Mouse (Mus musculus) hindbrain, embryonic 11.5 days (tissue): ENCODE data around the gene Sema6d. TPM values are rescaled to one million over a fixed set of nuclear protein-coding genes. Genes with fewer than 3 reads are reported as not detected.
A peak's percentile ranks its signal among the peaks of the same experiment; 100 is the strongest.

ENCODE experiments used
- ATAC-seq: fragments of 200-750 bp; cut with Nextera tagmentation; 2 replicates; pipeline ENCODE4 v1.8.0; 2017; ENCODE audit warnings: mild to moderate bottlenecking, moderate TSS enrichment, moderate library complexity; ENCODE audit not compliant: low FRiP score
- DNase-seq: peaks from one replicate; pipeline ENCODE4 v3.0.0-alpha.2; 2015; ENCODE audit warnings: low spot score
- H3K27ac ChIP-seq: fragments of 300-500 bp; sonication (generic); 2 replicates; pipeline ENCODE4 v1.5.1; 2014; ENCODE audit warnings: mild to moderate bottlenecking, low read depth, low read length
- H3K27me3 ChIP-seq: fragments of 300-500 bp; sonication (generic); 2 replicates; pipeline ENCODE4 v1.6.1; 2014; ENCODE audit warnings: mild to moderate bottlenecking, low read length, moderate library complexity, mixed read lengths; ENCODE audit not compliant: control insufficient read depth, insufficient read depth
- H3K36me3 ChIP-seq: fragments of 300-500 bp; sonication (generic); 2 replicates; pipeline ENCODE4 v1.6.1; 2014; ENCODE audit warnings: mild to moderate bottlenecking, low read length, moderate library complexity, mixed read lengths; ENCODE audit not compliant: control insufficient read depth, insufficient read depth
- H3K4me1 ChIP-seq: fragments of 300-500 bp; sonication (generic); replicated peaks from 2 replicates; pipeline ENCODE4 v1.6.1; 2014; ENCODE audit warnings: low read length, mixed read lengths; ENCODE audit not compliant: control insufficient read depth, insufficient read depth
- H3K4me2 ChIP-seq: fragments of 300-500 bp; sonication (generic); replicated peaks from 2 replicates; pipeline ENCODE4 v1.6.1; 2014; ENCODE audit warnings: mild to moderate bottlenecking, low read depth, low read length
- H3K4me3 ChIP-seq: fragments of 300-500 bp; sonication (generic); 2 replicates; pipeline ENCODE4 v1.5.1; 2014; ENCODE audit warnings: low read depth, low read length
- H3K9ac ChIP-seq: fragments of 300-500 bp; sonication (generic); 2 replicates; pipeline ENCODE4 v1.6.1; 2014; ENCODE audit warnings: low read depth, low read length
- H3K9me3 ChIP-seq: fragments of 300-500 bp; sonication (generic); 2 replicates; pipeline ENCODE4 v1.6.1; 2016; ENCODE audit warnings: low read length; ENCODE audit not compliant: control insufficient read depth
- WGBS: fragments of 180-500 bp; shearing (Covaris S2); extraction: QIAGEN DNeasy Blood & Tissue Kit; methylation state at CpG from one replicate; pipeline ENCODE4 v1.1.7; 2014; 5-methylcytosine and 5-hydroxymethylcytosine counted together
- polyA plus RNA-seq: library from polyadenylated mRNA; unstranded; fragments of >200 nt; fragmentation: Nextera tagmentation; extraction: Ambion mirVana; gene quantifications from 2 replicates; pipeline ENCODE4 v1.2.1, GENCODE M21; 2014

The Sema6d gene
- polyA plus RNA-seq, 1 experiment from 2014 or later = 26.2 TPM

- ATAC-seq = no peak
- Histone ChIP-seq H3K9ac (no peak overlapping the region), H3K4me1 (no peaks in the 10 kb centered on the region), H3K4me3 (no peak overlapping the region), H3K27me3 (no peaks in the 10 kb centered on the region), H3K27ac (no peak overlapping the region), H3K9me3 (no peaks in the 10 kb centered on the region), H3K4me2 (no peak overlapping the region), H3K36me3 (no peaks in the 10 kb centered on the region)
- DNase-seq = no peak
- 83% methylated on average over 5 of the region's 5 CpGs for WGBS
These were observed 104.3 kb downstream of the Sema6d start for GRCm38 (mm10) chr2:124194041-124194440.

DNA sequence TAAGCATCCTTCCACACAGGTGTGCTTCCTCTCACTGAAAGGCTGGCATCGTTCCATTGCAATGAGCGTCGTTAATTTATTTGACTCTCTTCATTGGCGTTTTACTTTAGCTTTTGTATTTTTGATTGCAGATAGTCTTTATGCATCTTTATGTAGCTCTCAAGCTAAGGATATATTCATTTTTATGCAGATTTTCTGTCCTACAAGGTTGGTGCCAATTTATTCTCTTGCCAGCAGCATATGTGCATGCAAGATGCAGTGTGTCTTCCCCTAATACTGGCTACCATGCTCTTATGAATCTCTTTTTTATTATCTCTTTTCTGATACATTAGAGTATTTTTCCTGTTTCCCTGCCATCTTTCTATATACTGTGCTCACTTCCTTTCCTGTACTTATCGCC, 111.7 kb downstream of the Sema6d start:
- DNase-seq (no peak), ATAC-seq (no peak)
- no peaks in the 10 kb centered on the region for H3K4me1 ChIP-seq
- no peak overlapping the region for H3K9ac ChIP-seq
- 88% methylated on average over 5 of the region's 5 CpGs for WGBS
- H3K4me2 ChIP-seq = no peak overlapping the region
- no peak overlapping the region for H3K4me3 ChIP-seq
- H3K36me3 ChIP-seq = no peaks in the 10 kb centered on the region
- no peaks in the 10 kb centered on the region for H3K27me3 ChIP-seq
- H3K27ac ChIP-seq = no peak overlapping the region
- no peaks in the 10 kb centered on the region for H3K9me3 ChIP-seq

DNA sequence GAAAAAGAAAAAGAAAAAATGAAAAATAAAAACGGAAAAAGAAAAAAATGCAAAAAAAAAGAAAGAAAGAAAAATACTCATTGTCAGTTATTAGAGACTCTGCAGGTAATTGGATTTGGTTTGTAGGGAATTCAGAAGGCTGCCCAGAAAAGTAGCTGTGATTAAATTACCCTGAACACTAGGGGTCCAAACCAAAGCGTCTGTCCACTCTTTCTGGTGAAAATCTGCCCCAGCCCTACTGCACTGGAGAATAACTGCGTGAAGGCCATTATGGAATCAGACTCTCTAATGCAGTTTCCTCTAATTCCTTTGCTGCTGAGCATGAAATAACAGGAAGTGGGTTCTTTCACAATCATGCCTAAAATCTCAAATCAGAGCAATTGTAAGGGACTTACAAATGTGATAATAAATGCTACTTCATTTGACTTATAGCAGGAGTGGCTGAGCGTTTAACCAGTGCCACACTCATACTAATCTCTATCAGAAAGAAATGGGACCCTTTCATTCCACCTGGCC, 112.8 kb downstream of the Sema6d start:
- ATAC-seq = no peak
- Histone ChIP-seq H3K27me3 (no peaks in the 10 kb centered on the region), H3K36me3 (no peaks in the 10 kb centered on the region), H3K9me3 (no peaks in the 10 kb centered on the region), H3K9ac (no peak overlapping the region), H3K4me1 (no peaks in the 10 kb centered on the region), H3K27ac (no peak overlapping the region), H3K4me3 (no peak overlapping the region), H3K4me2 (no peak overlapping the region)
- 60% methylated on average over 4 of the region's 4 CpGs for WGBS
- DNase-seq = no peak

GRCm38 (mm10) chr2:124205811-124206210, 116.0 kb downstream of the Sema6d start:
- ATAC-seq = no peak
- Histone ChIP-seq H3K4me1 (no peaks in the 10 kb centered on the region), H3K9ac (no peak overlapping the region), H3K36me3 (no peaks in the 10 kb centered on the region), H3K9me3 (no peaks in the 10 kb centered on the region), H3K27me3 (no peaks in the 10 kb centered on the region), H3K4me3 (no peak overlapping the region), H3K4me2 (no peak overlapping the region), H3K27ac (no peak overlapping the region)
- 85% methylated on average over 5 of the region's 5 CpGs for WGBS
- DNase-seq = no peak

DNA sequence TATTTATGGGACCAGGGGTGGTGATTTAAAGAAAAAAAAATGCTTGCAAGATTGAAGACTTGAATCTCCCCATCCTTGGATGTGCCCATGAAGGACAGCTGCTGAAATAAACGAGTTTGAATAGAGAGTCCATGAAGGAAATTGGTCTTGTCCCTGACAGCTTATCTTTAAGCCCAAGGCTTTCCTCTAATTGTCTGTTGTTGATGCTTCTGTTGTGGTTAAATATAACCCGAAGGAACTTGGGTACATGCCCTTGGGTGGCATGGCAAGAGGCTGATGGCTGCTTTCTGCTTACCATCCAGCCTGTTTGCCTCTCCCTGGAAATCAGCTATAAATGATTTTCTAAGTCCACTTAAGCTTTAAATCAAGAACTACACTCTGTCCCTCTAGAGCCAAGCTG, 118.5 kb downstream of the Sema6d start:
- DNase-seq = no peak
- Histone ChIP-seq H3K4me1 (no peaks in the 10 kb centered on the region), H3K9me3 (no peaks in the 10 kb centered on the region), H3K36me3 (no peaks in the 10 kb centered on the region), H3K27me3 (no peaks in the 10 kb centered on the region), H3K9ac (no peak overlapping the region), H3K27ac (no peak overlapping the region), H3K4me3 (no peak overlapping the region), H3K4me2 (no peak overlapping the region)
- WGBS = 76% methylated on average over 2 of the region's 2 CpGs
- no peak for ATAC-seq

- Histone ChIP-seq H3K9ac (no peak overlapping the region), H3K36me3 (no peaks in the 10 kb centered on the region), H3K4me3 (no peak overlapping the region), H3K27me3 (no peaks in the 10 kb centered on the region), H3K4me2 (no peak overlapping the region), H3K9me3 (no peaks in the 10 kb centered on the region), H3K27ac (no peak overlapping the region), H3K4me1 (no peaks in the 10 kb centered on the region)
- DNase-seq (no peak), ATAC-seq (no peak)
- WGBS = 83% methylated on average over 7 of the region's 7 CpGs
These were observed 133.8 kb downstream of the Sema6d start for GRCm38 (mm10) chr2:124223559-124223958.

- ATAC-seq = no peak
- 70% methylated on average over 2 of the region's 2 CpGs for WGBS
These were observed 134.6 kb downstream of the Sema6d start for GRCm38 (mm10) chr2:124224328-124224727.

GRCm38 (mm10) chr2:124234636-124235221, 145.0 kb downstream of the Sema6d start:
- H3K9ac ChIP-seq = no peak overlapping the region
- no peak for ATAC-seq
- no peaks in the 10 kb centered on the region for H3K4me1 ChIP-seq
- no peaks in the 10 kb centered on the region for H3K36me3 ChIP-seq
- no peak overlapping the region for H3K27ac ChIP-seq
- H3K27me3 ChIP-seq = no peaks in the 10 kb centered on the region
- no peaks in the 10 kb centered on the region for H3K9me3 ChIP-seq
- peak; percentile 2 for DNase-seq
- no peak overlapping the region for H3K4me2 ChIP-seq
- WGBS = 83% methylated on average over 9 of the region's 9 CpGs
- no peak overlapping the region for H3K4me3 ChIP-seq

More at GRCm38 (mm10) chr2:124224328-124224727, 134.6 kb downstream of the Sema6d start:
- Histone ChIP-seq H3K9me3 (no peaks in the 10 kb centered on the region), H3K4me2 (no peak overlapping the region), H3K27me3 (no peaks in the 10 kb centered on the region), H3K9ac (no peak overlapping the region), H3K36me3 (no peaks in the 10 kb centered on the region), H3K4me1 (no peaks in the 10 kb centered on the region), H3K27ac (no peak overlapping the region), H3K4me3 (no peak overlapping the region)
- no peak for DNase-seq

DNA sequence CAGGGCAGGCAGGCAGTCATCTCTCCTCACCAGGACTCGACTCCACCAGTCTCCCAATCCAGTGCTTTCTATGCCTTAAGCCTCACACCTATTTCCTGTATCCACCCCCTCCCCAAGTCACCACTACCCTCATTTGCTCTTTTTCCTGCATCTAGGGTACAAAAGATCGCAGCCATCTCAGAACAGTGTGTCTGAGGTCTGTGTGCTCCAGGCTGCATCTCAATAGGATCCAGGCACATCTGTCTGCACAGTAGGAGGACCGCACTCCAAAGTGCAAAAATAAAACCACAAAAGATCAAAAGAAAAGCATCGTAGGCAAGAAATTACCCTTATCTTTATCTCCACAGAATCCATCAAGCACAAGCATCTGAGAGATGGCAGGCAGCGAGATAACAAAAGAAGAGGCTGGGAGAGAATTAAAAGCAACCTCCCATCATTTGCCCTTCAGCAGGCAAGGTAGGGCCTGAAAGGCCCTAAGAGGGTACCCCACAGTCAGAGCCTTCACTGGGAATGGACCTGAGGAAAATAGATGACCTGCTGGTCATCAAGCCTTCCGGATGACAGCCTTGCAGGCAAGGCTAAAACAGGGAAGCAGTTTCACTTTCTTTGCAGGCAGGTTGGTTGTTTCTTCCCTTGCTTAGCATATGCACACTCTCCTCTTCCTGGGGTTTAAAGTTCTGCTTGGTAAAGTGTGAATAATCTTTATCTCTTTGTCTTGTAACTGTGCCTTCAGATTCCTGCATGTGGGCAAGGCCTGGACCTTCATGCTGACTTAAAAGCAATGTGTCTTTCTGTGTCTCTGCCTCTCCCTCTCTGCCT, 145.7 kb downstream of the Sema6d start:
- 34% methylated on average over 6 of the region's 6 CpGs for WGBS
- Histone ChIP-seq H3K4me1 (no peaks in the 10 kb centered on the region), H3K27ac (no peak overlapping the region), H3K27me3 (no peaks in the 10 kb centered on the region), H3K9me3 (no peaks in the 10 kb centered on the region), H3K9ac (no peak overlapping the region), H3K4me2 (no peak overlapping the region), H3K4me3 (no peak overlapping the region), H3K36me3 (no peaks in the 10 kb centered on the region)
- no peak for ATAC-seq
- peak; percentile 2 for DNase-seq
